Mouse (Mus musculus): ENCODE results near the gene 1700008P02Rik.
"Not testable (repeated sequence)": the region's sequence is repeated elsewhere in the genome, so short reads cannot be mapped to it uniquely, and the experiment has no call there.

The 1700008P02Rik gene

DNA sequence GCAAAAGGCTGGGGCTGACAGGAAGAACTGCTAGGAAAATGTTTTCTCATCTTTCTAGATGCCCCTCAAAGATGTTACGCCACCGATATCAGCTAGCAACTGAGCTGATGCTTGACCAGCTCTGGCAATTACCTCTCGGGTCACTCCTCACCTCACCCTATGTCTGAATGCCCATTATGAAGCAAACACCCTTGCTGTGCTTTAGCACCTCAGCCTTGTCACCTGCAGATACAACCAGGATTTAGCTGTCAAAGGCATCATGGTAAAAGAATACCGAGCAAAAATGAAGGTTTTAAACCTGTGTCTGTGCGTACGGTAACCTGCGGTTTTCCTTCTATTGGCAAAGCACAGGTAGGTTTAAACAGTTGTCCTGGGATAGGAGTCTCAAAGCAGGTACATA is at the start of gene 1700008P02Rik:
Gene 1700008P02Rik, minus strand, starts transcription at position 101 of the 400 bp plus-strand sequence.
- no peak for DNase-seq

- no peak for DNase-seq
These were observed 29.2 kb upstream of the 1700008P02Rik start for GRCm38 (mm10) chr3:6649411-6649810.

DNA sequence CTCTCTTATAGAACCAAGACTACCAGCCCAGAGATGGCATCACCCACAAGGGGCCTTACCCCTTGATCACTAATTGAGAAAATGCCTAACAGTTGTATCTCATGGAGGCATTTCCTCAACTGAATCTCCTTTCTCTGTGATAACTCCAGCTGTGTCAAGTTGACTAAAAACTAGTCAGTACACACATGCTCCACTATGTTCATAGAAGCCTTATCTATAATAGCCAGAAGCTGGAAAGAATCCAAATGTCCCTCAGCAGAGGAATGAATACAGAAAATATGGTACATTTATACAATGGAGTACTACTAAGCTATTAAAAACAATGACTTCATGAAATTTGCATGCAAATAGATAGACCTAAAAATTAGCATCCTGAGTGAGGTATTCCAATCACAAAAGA is 17.9 kb upstream of the 1700008P02Rik start:
- DNase-seq = not testable (repeated sequence)

DNA sequence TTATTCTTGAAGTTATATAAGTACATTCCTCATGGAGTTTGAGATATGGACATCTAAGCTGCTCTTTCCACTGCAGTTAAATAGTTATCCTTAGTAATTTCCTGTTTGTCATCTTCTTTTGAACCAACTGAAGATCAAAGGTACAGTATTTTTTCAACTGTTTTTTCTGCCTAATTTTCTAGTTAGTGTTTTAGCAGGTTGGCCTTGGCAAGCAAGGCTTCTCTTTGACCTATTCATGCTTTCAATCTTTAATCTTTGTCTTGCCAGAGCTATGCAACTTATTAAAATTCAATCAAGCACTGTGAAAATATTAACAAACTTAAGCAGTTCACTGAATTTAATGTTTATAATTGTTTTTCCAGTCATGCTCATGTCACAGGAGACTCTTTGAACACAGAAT is 14.0 kb upstream of the 1700008P02Rik start:
- DNase-seq = no peak

DNA sequence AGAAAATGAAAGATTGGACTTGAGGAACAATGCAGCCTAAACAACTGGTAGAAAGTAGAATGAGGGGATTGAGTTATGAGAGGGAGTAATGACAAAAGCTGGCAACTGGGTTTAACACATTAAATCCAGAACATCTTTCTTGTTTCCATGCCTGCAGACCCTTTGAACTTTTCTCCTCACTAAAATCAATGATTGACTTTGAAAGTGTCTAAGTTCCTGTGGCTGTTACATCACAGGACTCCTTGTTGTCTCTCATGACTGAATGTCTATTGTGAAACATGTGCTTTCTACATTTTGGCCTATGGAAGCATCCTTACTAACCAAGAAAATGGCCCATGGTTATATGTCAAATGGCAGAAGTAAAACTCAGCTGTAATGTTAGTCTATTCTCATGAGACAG is 2.4 kb downstream of the 1700008P02Rik start:
- no peak for DNase-seq

Data from right cerebral cortex, postnatal 14 days (tissue).